Mouse (Mus musculus): Measurements from ENCODE around the gene Cox8b. TPM values are rescaled to one million over a fixed set of nuclear protein-coding genes. Genes with fewer than 3 reads are reported as not detected.

Cox8b gene
- polyA plus RNA-seq, 1 experiment from 2014 or later: 0.39 TPM

DNA sequence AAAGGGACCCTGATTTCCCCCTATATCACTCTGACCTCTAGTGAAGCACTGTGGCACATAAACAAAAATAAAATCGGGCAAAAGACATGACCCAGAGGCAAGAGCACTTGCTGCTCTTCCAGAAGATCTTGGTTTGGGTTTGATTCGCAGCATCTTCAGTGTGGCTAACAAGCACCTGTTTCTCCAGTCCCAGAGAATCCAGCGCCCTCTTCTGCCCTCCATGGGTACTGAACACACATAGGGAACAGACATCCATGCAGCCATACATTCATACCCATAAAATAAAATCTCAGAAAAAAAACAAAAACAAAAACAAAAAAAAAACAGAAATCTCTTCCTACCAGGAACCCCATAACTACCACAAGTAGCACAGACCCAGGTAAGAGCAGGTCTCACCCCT, 38.2 kb upstream of the Cox8b start:
- 0 out of 2 replicates have a peak, but pooled peaks cover 3% of the 10 kb centered on the region for H3K4me1 ChIP-seq (replicated peaks; ENCODE audit: insufficient read depth, low read length)
- TF ChIP-seq CTCF (IDR thresholded peaks at IDR 0.05; ENCODE audit: low read depth): peak; percentile 44; the same call in 1 of the 2 replicates
- no peaks in the 10 kb centered on the region for H3K9me3 ChIP-seq (replicated peaks; ENCODE audit: low read length)
- no peak overlapping the region for H3K9ac ChIP-seq (ENCODE audit: low read depth, low read length)
- no peak overlapping the region for H3K4me3 ChIP-seq (replicated peaks; ENCODE audit: low read depth, low read length)
- 55% methylated on average over 3 of the region's 3 CpGs for WGBS
- no peak overlapping the region for H3K27ac ChIP-seq
- DNase-seq (ENCODE audit: low spot score): no peak
- no peak for ATAC-seq (replicated peaks; ENCODE audit: low FRiP score, low read depth)
- no peaks in the 10 kb centered on the region for H3K27me3 ChIP-seq (ENCODE audit: insufficient read depth, low read length)
- no peak overlapping the region for H3K4me2 ChIP-seq (ENCODE audit: low read length)
- no peaks in the 10 kb centered on the region for H3K36me3 ChIP-seq (ENCODE audit: insufficient read depth, low read length)

DNA sequence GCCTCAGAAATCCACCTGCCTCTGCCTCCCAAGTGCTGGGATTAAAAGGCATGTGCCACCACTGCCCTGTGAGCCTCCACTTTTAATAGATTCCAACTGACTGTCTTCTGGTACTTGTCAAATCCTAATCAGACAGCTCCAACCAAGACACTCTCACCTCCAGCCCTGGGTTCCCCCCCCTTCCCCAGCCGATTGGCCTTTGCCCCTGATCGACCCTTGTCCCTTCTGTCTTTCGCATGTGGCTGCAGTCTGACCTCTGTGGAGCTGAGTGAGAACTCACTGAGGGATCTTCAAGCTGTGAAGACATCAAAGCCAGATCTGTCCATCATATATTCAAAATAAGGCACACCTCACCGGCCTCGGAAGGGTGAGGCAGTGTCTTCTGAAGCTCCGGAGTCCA, 26.9 kb upstream of the Cox8b start:
- no peak for DNase-seq (ENCODE audit: low spot score)
- Histone ChIP-seq H3K4me3 (replicated peaks; ENCODE audit: low read depth, low read length) (no peak overlapping the region), H3K4me1 (replicated peaks; ENCODE audit: insufficient read depth, low read length) (no peaks in the 10 kb centered on the region; the same call in 1 of the 2 replicates), H3K36me3 (ENCODE audit: insufficient read depth, low read length) (no peaks in the 10 kb centered on the region), H3K27me3 (ENCODE audit: insufficient read depth, low read length) (peaks cover 15% of the 10 kb centered on the region; the same call in 1 of the 2 replicates), H3K4me2 (ENCODE audit: low read length) (no peak overlapping the region), H3K9ac (ENCODE audit: low read depth, low read length) (no peak overlapping the region), H3K27ac (no peak overlapping the region), H3K9me3 (replicated peaks; ENCODE audit: low read length) (no peaks in the 10 kb centered on the region)
- WGBS: 90% methylated on average over 6 of the region's 6 CpGs
- no peak for TF ChIP-seq CTCF (IDR thresholded peaks at IDR 0.05; ENCODE audit: low read depth)
- no peak for ATAC-seq (replicated peaks; ENCODE audit: low FRiP score, low read depth)

DNA sequence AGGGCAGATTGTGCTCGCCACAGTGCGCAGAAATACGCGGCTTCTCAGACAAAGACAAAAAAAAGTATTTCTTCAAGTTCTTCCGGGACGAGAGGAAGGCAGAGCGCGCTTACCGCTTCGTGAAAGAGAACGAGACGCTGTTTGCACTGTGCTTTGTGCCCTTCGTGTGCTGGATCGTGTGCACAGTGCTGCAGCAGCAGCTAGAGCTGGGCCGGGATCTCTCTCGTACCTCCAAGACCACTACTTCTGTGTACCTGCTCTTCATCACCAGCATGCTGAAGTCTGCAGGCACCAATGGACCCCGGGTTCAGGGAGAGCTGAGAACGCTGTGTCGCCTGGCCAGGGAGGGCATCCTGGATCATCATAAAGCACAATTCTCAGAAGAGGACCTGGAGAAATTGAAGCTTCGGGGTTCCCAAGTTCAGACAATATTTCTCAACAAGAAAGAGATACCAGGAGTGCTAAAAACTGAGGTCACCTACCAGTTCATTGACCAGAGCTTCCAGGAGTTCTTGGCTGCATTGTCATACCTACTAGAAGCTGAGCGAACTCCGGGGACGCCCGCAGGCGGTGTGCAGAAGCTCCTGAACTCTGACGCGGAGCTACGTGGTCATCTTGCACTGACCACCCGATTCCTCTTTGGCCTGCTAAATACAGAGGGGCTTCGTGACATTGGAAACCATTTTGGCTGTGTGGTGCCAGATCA, 23.0 kb upstream of the Cox8b start:
- peaks cover 30% of the 10 kb centered on the region for H3K27me3 ChIP-seq (ENCODE audit: insufficient read depth, low read length)
- H3K36me3 ChIP-seq (ENCODE audit: insufficient read depth, low read length): no peaks in the 10 kb centered on the region
- no peak overlapping the region for H3K27ac ChIP-seq
- H3K9me3 ChIP-seq (replicated peaks; ENCODE audit: low read length): no peaks in the 10 kb centered on the region
- no peak for TF ChIP-seq CTCF (IDR thresholded peaks at IDR 0.05; ENCODE audit: low read depth)
- H3K4me1 ChIP-seq (replicated peaks; ENCODE audit: insufficient read depth, low read length): no peaks in the 10 kb centered on the region; the same call in 1 of the 2 replicates
- H3K9ac ChIP-seq (ENCODE audit: low read depth, low read length): no peak overlapping the region
- H3K4me3 ChIP-seq (replicated peaks; ENCODE audit: low read depth, low read length): no peak overlapping the region; the same call in 1 of the 2 replicates
- ATAC-seq (replicated peaks; ENCODE audit: low FRiP score, low read depth): no peak
- WGBS: 21% methylated on average over 30 of the region's 30 CpGs
- peak overlapping the region; percentile 58 for H3K4me2 ChIP-seq (ENCODE audit: low read length)
- DNase-seq (ENCODE audit: low spot score): no peak

DNA sequence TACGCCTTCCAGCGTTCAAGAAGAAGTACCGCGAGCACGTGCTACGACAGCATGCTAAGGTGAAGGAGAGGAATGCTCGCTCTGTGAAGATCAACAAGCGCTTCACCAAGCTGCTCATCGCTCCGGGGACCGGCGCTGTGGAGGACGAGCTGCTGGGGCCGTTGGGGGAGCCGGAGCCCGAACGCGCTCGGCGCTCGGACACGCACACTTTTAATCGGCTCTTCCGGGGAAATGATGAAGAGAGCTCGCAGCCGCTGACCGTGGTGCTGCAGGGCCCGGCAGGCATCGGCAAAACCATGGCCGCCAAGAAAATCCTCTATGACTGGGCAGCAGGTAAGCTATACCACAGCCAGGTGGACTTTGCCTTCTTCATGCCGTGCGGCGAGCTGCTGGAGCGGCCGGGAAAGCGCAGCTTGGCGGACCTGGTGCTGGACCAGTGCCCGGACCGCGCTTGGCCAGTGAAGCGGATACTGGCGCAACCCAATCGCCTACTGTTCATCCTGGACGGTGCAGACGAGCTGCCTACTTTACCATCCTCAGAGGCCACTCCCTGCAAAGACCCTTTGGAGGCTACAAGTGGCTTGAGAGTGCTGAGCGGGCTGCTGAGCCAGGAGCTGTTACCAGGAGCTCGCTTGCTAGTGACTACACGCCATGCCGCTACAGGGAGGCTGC, 22.3 kb upstream of the Cox8b start:
- Histone ChIP-seq H3K9me3 (replicated peaks; ENCODE audit: low read length) (no peaks in the 10 kb centered on the region), H3K4me2 (ENCODE audit: low read length) (peak overlapping the region; percentile 58), H3K27me3 (ENCODE audit: insufficient read depth, low read length) (peaks cover 30% of the 10 kb centered on the region), H3K4me3 (replicated peaks; ENCODE audit: low read depth, low read length) (peak overlapping the region; percentile 6), H3K27ac (no peak overlapping the region), H3K9ac (ENCODE audit: low read depth, low read length) (no peak overlapping the region), H3K4me1 (replicated peaks; ENCODE audit: insufficient read depth, low read length) (no peaks in the 10 kb centered on the region; the same call in 1 of the 2 replicates), H3K36me3 (ENCODE audit: insufficient read depth, low read length) (no peaks in the 10 kb centered on the region)
- DNase-seq (ENCODE audit: low spot score): peak; percentile 67
- ATAC-seq (replicated peaks; ENCODE audit: low FRiP score, low read depth): peak; percentile 85
- under 1% methylated on average over 49 of the region's 49 CpGs for WGBS
- no peak for TF ChIP-seq CTCF (IDR thresholded peaks at IDR 0.05; ENCODE audit: low read depth)

DNA sequence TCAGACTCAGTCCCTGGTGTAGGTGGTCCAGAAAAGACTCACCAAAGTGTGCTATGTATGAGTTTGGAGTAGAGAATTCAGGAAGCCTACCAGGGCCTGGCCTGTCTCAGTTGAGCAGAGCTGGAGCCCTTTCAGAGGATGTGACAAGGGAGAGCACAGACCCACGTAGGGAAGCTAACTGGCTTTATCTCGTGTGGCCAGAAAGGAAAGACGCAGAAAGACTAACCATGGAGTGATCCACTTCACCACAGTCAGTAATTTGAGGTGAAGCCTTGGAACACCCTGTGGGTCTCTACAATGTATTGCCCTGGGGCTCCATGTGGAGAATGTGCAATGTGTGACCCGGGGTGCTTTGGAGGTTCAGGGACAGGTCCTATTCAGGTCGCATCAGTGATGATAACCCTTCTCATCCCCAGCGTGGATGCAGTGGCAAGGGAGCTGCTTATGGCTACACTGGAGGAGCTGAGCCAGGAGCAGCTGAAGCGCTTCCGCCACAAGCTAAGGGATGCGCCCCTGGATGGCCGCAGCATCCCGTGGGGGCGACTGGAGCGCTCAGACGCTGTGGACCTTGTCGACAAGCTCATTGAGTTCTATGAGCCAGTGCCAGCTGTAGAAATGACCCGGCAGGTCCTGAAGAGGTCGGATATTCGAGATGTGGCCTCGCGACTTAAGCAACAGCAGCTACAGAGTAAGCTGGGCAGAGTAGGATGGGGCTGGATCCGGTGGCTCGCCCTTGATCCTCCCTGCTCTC, 21.2 kb upstream of the Cox8b start:
- WGBS: 22% methylated on average over 22 of the region's 22 CpGs
- DNase-seq (ENCODE audit: low spot score) (peak; percentile 17), ATAC-seq (replicated peaks; ENCODE audit: low FRiP score, low read depth) (no peak)
- no peak overlapping the region for H3K9ac ChIP-seq (ENCODE audit: low read depth, low read length)
- no peaks in the 10 kb centered on the region; the same call in 1 of the 2 replicates for H3K4me1 ChIP-seq (replicated peaks; ENCODE audit: insufficient read depth, low read length)
- no peak for TF ChIP-seq CTCF (IDR thresholded peaks at IDR 0.05; ENCODE audit: low read depth)
- no peak overlapping the region for H3K4me3 ChIP-seq (replicated peaks; ENCODE audit: low read depth, low read length)
- H3K9me3 ChIP-seq (replicated peaks; ENCODE audit: low read length): no peaks in the 10 kb centered on the region
- 0 out of 2 replicates have a peak overlapping the region, but pooled peaks have one; percentile 58 for H3K4me2 ChIP-seq (ENCODE audit: low read length)
- peaks cover 30% of the 10 kb centered on the region for H3K27me3 ChIP-seq (ENCODE audit: insufficient read depth, low read length)
- H3K36me3 ChIP-seq (ENCODE audit: insufficient read depth, low read length): no peaks in the 10 kb centered on the region
- H3K27ac ChIP-seq: no peak overlapping the region

DNA sequence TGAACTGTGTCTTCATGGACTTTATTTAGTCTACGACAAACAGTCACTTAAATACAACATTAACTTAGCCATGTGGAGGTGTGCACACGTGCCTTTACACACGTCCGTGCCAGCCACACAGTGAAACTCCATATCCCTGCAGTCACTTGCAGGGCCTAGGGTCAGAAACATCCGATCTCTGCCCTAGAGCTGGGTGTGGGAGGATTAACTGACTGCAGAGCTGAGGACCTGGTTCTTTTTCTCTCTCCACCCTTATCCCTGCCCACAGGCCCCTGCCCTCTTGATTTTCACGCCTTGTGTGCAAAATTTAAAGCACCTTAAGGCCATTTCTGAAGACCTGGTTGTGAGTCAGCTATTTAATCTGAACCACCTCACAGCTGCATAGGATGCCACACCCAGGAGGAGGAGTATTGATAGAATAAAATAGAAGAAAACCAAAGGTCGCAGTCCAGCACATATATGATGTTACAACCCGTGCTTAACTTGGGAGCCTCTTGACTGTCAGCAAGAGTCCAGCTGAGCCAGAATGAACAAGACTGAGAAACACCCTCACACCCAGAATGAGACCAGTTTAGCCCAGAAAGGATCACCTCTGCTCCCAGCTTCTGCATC, 20.3 kb upstream of the Cox8b start, which contains the start of gene Nlrp6:
Nlrp6 (plus strand) TSS at position 485 of the 612 bp plus-strand sequence.
- H3K4me3 ChIP-seq (replicated peaks; ENCODE audit: low read depth, low read length): no peak within 1 kb of the TSS
- ATAC-seq (replicated peaks; ENCODE audit: low FRiP score, low read depth): no peak

More for the DNA sequence above, 20.3 kb upstream of the Cox8b start, which contains the start of gene Nlrp6:
- 47% methylated on average over 8 of the region's 8 CpGs for WGBS
- Histone ChIP-seq H3K36me3 (ENCODE audit: insufficient read depth, low read length) (no peaks in the 10 kb centered on the region), H3K4me1 (replicated peaks; ENCODE audit: insufficient read depth, low read length) (no peaks in the 10 kb centered on the region; the same call in 1 of the 2 replicates), H3K27me3 (ENCODE audit: insufficient read depth, low read length) (peaks cover 30% of the 10 kb centered on the region), H3K4me2 (ENCODE audit: low read length) (no peak within 1 kb of the TSS), H3K9ac (ENCODE audit: low read depth, low read length) (no peak within 1 kb of the TSS), H3K9me3 (replicated peaks; ENCODE audit: low read length) (no peaks in the 10 kb centered on the region), H3K27ac (no peak within 1 kb of the TSS)
- no peak for TF ChIP-seq CTCF (IDR thresholded peaks at IDR 0.05; ENCODE audit: low read depth)
- DNase-seq (ENCODE audit: low spot score): no peak
